16 mouse cellular contexts compared by ENCODE assay signal in the genomic region with DNA sequence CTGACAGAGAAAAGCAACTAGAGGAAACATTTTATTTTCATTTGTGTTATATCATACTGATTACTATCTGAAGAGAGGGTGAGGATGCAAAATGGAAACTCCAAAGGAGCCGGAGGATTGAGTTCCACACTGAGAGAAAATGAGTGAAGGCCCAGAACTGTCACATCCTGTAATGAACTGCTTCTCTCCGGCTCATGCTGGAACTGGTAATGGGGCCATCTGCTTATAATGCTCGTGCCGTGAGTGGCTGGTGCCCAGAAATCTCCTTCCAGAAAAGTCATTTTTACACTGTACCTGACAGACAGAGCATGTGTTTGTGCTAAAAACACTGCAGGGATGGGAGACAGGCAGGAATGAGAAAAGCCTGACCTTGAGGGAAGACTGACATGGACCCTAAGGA.
DNase-seq lines count a peak whose midpoint lies in the region; ATAC-seq and TF ChIP-seq lines count a peak whose summit lies in the region.
"Had no signal": no experiment of that assay in that cellular context is flagged by ENCODE, and none has a peak within 500 bp of the region (broad histone marks: within the 10 kb centered on the region; RNA-seq: fewer than 3 reads in every experiment).

No protein-coding gene starts in this region.

- no peaks in the 10 kb centered on the region for H3K4me1 ChIP-seq in forebrain, embryonic 15.5 days
- H3K4me1 ChIP-seq in forebrain, embryonic 11.5 days (replicated peaks; ENCODE audit: control insufficient read depth, insufficient read depth, low read length) = no peaks in the 10 kb centered on the region
- no peaks in the 10 kb centered on the region for H3K4me1 ChIP-seq in midbrain, postnatal 0 days (ENCODE audit: insufficient read depth, low read length)
- H3K4me1 ChIP-seq in midbrain, embryonic 14.5 days (ENCODE audit: control insufficient read depth, insufficient read depth, low read length) = no peaks in the 10 kb centered on the region
- no peaks in the 10 kb centered on the region for H3K4me1 ChIP-seq in heart, embryonic 12.5 days (replicated peaks)
- H3K4me1 ChIP-seq: heart, embryonic 13.5 days; midbrain, embryonic 13.5 days had no signal

- no peaks in the 10 kb centered on the region for H3K36me3 ChIP-seq in forebrain, embryonic 15.5 days
- no peaks in the 10 kb centered on the region for H3K36me3 ChIP-seq in forebrain, embryonic 11.5 days (ENCODE audit: control insufficient read depth, insufficient read depth, low read length)
- no peaks in the 10 kb centered on the region for H3K36me3 ChIP-seq in midbrain, postnatal 0 days (ENCODE audit: insufficient read depth, low read length)
- H3K36me3 ChIP-seq in midbrain, embryonic 14.5 days (ENCODE audit: control insufficient read depth, insufficient read depth, low read length) = no peaks in the 10 kb centered on the region
- no peaks in the 10 kb centered on the region for H3K36me3 ChIP-seq in heart, embryonic 12.5 days
- H3K36me3 ChIP-seq: heart, embryonic 13.5 days; midbrain, embryonic 13.5 days had no signal

- 70% methylated on average over 4 of the region's 4 CpGs for WGBS in forebrain, embryonic 15.5 days
- WGBS in forebrain, embryonic 11.5 days = 91% methylated on average over 4 of the region's 4 CpGs
- WGBS in midbrain, postnatal 0 days = 86% methylated on average over 4 of the region's 4 CpGs
- WGBS in midbrain, embryonic 14.5 days = 84% methylated on average over 4 of the region's 4 CpGs
- WGBS in heart, embryonic 12.5 days = 82% methylated on average over 4 of the region's 4 CpGs

- DNase-seq in forebrain, embryonic 11.5 days (ENCODE audit: low spot score) = no peak
- peak; percentile 60 for DNase-seq in midbrain, postnatal 0 days (ENCODE audit: low spot score)
- DNase-seq in midbrain, embryonic 14.5 days = no peak
- DNase-seq in cerebellum, adult 9-10 months = peak; percentile 8
- DNase-seq in layer of hippocampus, postnatal 25 days (ENCODE audit: extremely low spot score in 1 of 2, low spot score in 1 of 2) = peak; percentile 5 to 6
- no peak for DNase-seq in yolk sac, embryonic 10.5 days (ENCODE audit: low spot score)
- DNase-seq: gastrocnemius, postnatal 25 days; kidney, adult 11 months; kidney, postnatal 25 days; liver; lung, adult 2 months; thymus, adult 2 months had no signal

- no peak overlapping the region for H3K4me2 ChIP-seq in forebrain, embryonic 15.5 days (replicated peaks)
- H3K4me2 ChIP-seq in forebrain, embryonic 11.5 days (ENCODE audit: low read depth, low read length, severe bottlenecking) = no peak overlapping the region
- no peak overlapping the region for H3K4me2 ChIP-seq in midbrain, postnatal 0 days (ENCODE audit: low read depth, low read length, poor library complexity, severe bottlenecking)
- no peak overlapping the region for H3K4me2 ChIP-seq in midbrain, embryonic 14.5 days (ENCODE audit: low read length)
- H3K4me2 ChIP-seq in heart, embryonic 12.5 days = no peak overlapping the region
- H3K4me2 ChIP-seq: heart, embryonic 13.5 days; midbrain, embryonic 13.5 days had no signal

- no peaks in the 10 kb centered on the region for H3K9me3 ChIP-seq in forebrain, embryonic 15.5 days
- no peaks in the 10 kb centered on the region for H3K9me3 ChIP-seq in forebrain, embryonic 11.5 days (ENCODE audit: control insufficient read depth, low read length)
- H3K9me3 ChIP-seq in midbrain, postnatal 0 days (ENCODE audit: low read length) = no peaks in the 10 kb centered on the region
- H3K9me3 ChIP-seq in midbrain, embryonic 14.5 days (ENCODE audit: control insufficient read depth, low read length) = no peaks in the 10 kb centered on the region
- H3K9me3 ChIP-seq in heart, embryonic 12.5 days (replicated peaks) = no peaks in the 10 kb centered on the region
- H3K9me3 ChIP-seq: heart, embryonic 13.5 days; midbrain, embryonic 13.5 days had no signal

- TF ChIP-seq CTCF in midbrain, postnatal 0 days (IDR thresholded peaks at IDR 0.05) = no peak

- H3K9ac ChIP-seq in forebrain, embryonic 15.5 days (replicated peaks) = no peak overlapping the region
- no peak overlapping the region for H3K9ac ChIP-seq in forebrain, embryonic 11.5 days (ENCODE audit: low read length)
- H3K9ac ChIP-seq in midbrain, postnatal 0 days (replicated peaks; ENCODE audit: low read length, poor library complexity, severe bottlenecking) = no peak overlapping the region
- H3K9ac ChIP-seq in midbrain, embryonic 14.5 days (replicated peaks; ENCODE audit: low read length) = no peak overlapping the region
- no peak overlapping the region for H3K9ac ChIP-seq in heart, embryonic 12.5 days
- H3K9ac ChIP-seq: heart, embryonic 13.5 days; midbrain, embryonic 13.5 days had no signal

- no peaks in the 10 kb centered on the region for H3K27me3 ChIP-seq in forebrain, embryonic 15.5 days
- no peaks in the 10 kb centered on the region for H3K27me3 ChIP-seq in forebrain, embryonic 11.5 days (ENCODE audit: control insufficient read depth, insufficient read depth, low read length)
- no peaks in the 10 kb centered on the region for H3K27me3 ChIP-seq in midbrain, postnatal 0 days (ENCODE audit: insufficient read depth, low read length)
- no peaks in the 10 kb centered on the region for H3K27me3 ChIP-seq in midbrain, embryonic 14.5 days (ENCODE audit: control insufficient read depth, insufficient read depth, low read length)
- H3K27me3 ChIP-seq in heart, embryonic 12.5 days (replicated peaks) = no peaks in the 10 kb centered on the region
- H3K27me3 ChIP-seq: heart, embryonic 13.5 days; midbrain, embryonic 13.5 days had no signal

- H3K27ac ChIP-seq in forebrain, embryonic 15.5 days (replicated peaks) = 0 out of 2 replicates have a peak overlapping the region, but pooled peaks have one; percentile 9
- H3K27ac ChIP-seq in forebrain, embryonic 11.5 days (ENCODE audit: low read depth, low read length) = no peak overlapping the region
- H3K27ac ChIP-seq in midbrain, postnatal 0 days (ENCODE audit: low read depth, low read length) = no peak overlapping the region
- no peak overlapping the region for H3K27ac ChIP-seq in midbrain, embryonic 14.5 days (replicated peaks; ENCODE audit: low read depth, low read length)
- H3K27ac ChIP-seq in heart, embryonic 12.5 days (ENCODE audit: poor library complexity, severe bottlenecking) = no peak overlapping the region
- H3K27ac ChIP-seq: heart, embryonic 13.5 days; midbrain, embryonic 13.5 days had no signal

- H3K4me3 ChIP-seq in forebrain, embryonic 15.5 days = no peak overlapping the region
- no peak overlapping the region for H3K4me3 ChIP-seq in forebrain, embryonic 11.5 days (ENCODE audit: low read depth, low read length)
- H3K4me3 ChIP-seq in midbrain, postnatal 0 days (ENCODE audit: low read depth, low read length) = no peak overlapping the region
- H3K4me3 ChIP-seq in midbrain, embryonic 14.5 days (replicated peaks; ENCODE audit: low read depth, low read length) = no peak overlapping the region
- H3K4me3 ChIP-seq in heart, embryonic 12.5 days = no peak overlapping the region
- H3K4me3 ChIP-seq: heart, embryonic 13.5 days; midbrain, embryonic 13.5 days had no signal

- ATAC-seq in forebrain, embryonic 15.5 days (replicated peaks) = no peak
- ATAC-seq in forebrain, embryonic 11.5 days (replicated peaks; ENCODE audit: low FRiP score) = no peak
- ATAC-seq in midbrain, postnatal 0 days (ENCODE audit: low FRiP score) = no peak
- no peak for ATAC-seq in midbrain, embryonic 14.5 days (ENCODE audit: low FRiP score, low TSS enrichment)
- ATAC-seq in heart, embryonic 12.5 days (ENCODE audit: insufficient number of reproducible peaks, low FRiP score) = no peak
- ATAC-seq: midbrain, embryonic 13.5 days had no signal

Comparison
In these comparisons a context has a peak if more than half of its experiments do, and no peak if none do; other contexts are left out.
1. DNase-seq: peak in midbrain, postnatal 0 days (single experiment), cerebellum, adult 9-10 months (single experiment) and layer of hippocampus, postnatal 25 days (2 of 2); none in forebrain, embryonic 11.5 days (single experiment), midbrain, embryonic 14.5 days (single experiment) and yolk sac, embryonic 10.5 days (single experiment).